Mouse (Mus musculus) small intestine, adult 2 months (tissue): Measurements from ENCODE around the gene Nudt8.
A peak's percentile ranks its signal among the peaks of the same experiment; 100 is the strongest.

Experiments
- CTCF ChIP-seq: fragments of 200-500 bp; IDR thresholded peaks from 2 replicates; pipeline ENCODE4 v1.5.1; 2012; ENCODE audit warnings: low read depth, mild to moderate bottlenecking, control low read depth, inconsistent platforms, low read length, moderate library complexity, mixed read lengths; ENCODE audit not compliant: insufficient replicate concordance, insufficient read length; ENCODE audit errors: extremely low read depth
- POLR2A ChIP-seq: fragments of 200-500 bp; IDR thresholded peaks from 2 replicates; pipeline ENCODE4 v1.6.1; 2012; ENCODE audit warnings: low read depth, mild to moderate bottlenecking, control low read depth, inconsistent platforms, low read length, moderate library complexity

- TF ChIP-seq CTCF = peak; percentile 78; the same call in 1 of the 2 replicates
- no peak for TF ChIP-seq POLR2A
Measured at GRCm38 (mm10) chr19:3980309-3980708, 20.1 kb upstream of the Nudt8 start.
